Mouse (Mus musculus) hindbrain, embryonic 13.5 days (tissue): ENCODE measurements around the gene Lbr. TPM values are rescaled to one million over a fixed set of nuclear protein-coding genes. Genes with fewer than 3 reads are reported as not detected.

Source experiments
- ATAC-seq: fragments of 200-750 bp; cut with Nextera tagmentation; 2 replicates; pipeline ENCODE4 v1.8.0; 2017; ENCODE audit warnings: moderate TSS enrichment; ENCODE audit not compliant: low FRiP score
- H3K27ac ChIP-seq: fragments of 300-500 bp; sonication (generic); 2 replicates; pipeline ENCODE4 v1.5.1; 2015; ENCODE audit warnings: inconsistent platforms, mild to moderate bottlenecking, moderate library complexity
- H3K27me3 ChIP-seq: fragments of 300-500 bp; sonication (generic); 2 replicates; pipeline ENCODE4 v1.6.1; 2015; ENCODE audit warnings: mild to moderate bottlenecking, inconsistent platforms
- H3K36me3 ChIP-seq: fragments of 300-500 bp; sonication (generic); 2 replicates; pipeline ENCODE4 v1.6.1; 2015; ENCODE audit warnings: mild to moderate bottlenecking, inconsistent platforms
- H3K4me1 ChIP-seq: fragments of 300-500 bp; sonication (generic); replicated peaks from 2 replicates; pipeline ENCODE4 v1.6.1; 2015; ENCODE audit warnings: inconsistent platforms
- H3K4me2 ChIP-seq: fragments of 300-500 bp; sonication (generic); 2 replicates; pipeline ENCODE4 v1.6.1; 2015; ENCODE audit warnings: inconsistent platforms, mild to moderate bottlenecking, moderate library complexity
- H3K4me3 ChIP-seq: fragments of 300-500 bp; sonication (generic); 2 replicates; pipeline ENCODE4 v1.5.1; 2015; ENCODE audit warnings: mild to moderate bottlenecking, inconsistent platforms
- H3K9ac ChIP-seq: fragments of 300-500 bp; sonication (generic); 2 replicates; pipeline ENCODE4 v1.6.1; 2015; ENCODE audit warnings: mild to moderate bottlenecking, inconsistent platforms
- H3K9me3 ChIP-seq: fragments of 300-500 bp; sonication (generic); 2 replicates; pipeline ENCODE4 v1.6.1; 2016; ENCODE audit warnings: inconsistent platforms
- WGBS: fragments of 180-500 bp; shearing (Covaris S2); methylation state at CpG from one replicate; pipeline ENCODE4 v1.1.7; 2015; 5-methylcytosine and 5-hydroxymethylcytosine counted together
- polyA plus RNA-seq: library from polyadenylated mRNA; unstranded; fragments of >200 nt; fragmentation: Nextera tagmentation; extraction: Ambion mirVana; gene quantifications from 2 replicates; pipeline ENCODE4 v1.2.1, GENCODE M21; 2015

Lbr gene
- polyA plus RNA-seq, 1 experiment from 2014 or later, result 37.2 TPM

- ATAC-seq, result no peak
- H3K4me2 ChIP-seq, result no peak overlapping the region
- 84% methylated on average over 11 of the region's 11 CpGs for WGBS
These were observed 22.4 kb upstream of the Lbr start for GRCm38 (mm10) chr1:181864971-181865862.

GRCm38 (mm10) chr1:181863431-181863830 is 20.6 kb upstream of the Lbr start:
- Histone ChIP-seq H3K9me3 (no peaks in the 10 kb centered on the region), H3K27me3 (0 out of 2 replicates have a peak, but pooled peaks cover 3% of the 10 kb centered on the region), H3K36me3 (no peaks in the 10 kb centered on the region), H3K4me3 (no peak overlapping the region), H3K9ac (no peak overlapping the region), H3K27ac (no peak overlapping the region), H3K4me1 (peaks cover 7% of the 10 kb centered on the region), H3K4me2 (no peak overlapping the region)
- ATAC-seq, result no peak
- WGBS, result 45% methylated on average over 8 of the region's 8 CpGs

More at GRCm38 (mm10) chr1:181864971-181865862, 22.4 kb upstream of the Lbr start:
- H3K36me3 ChIP-seq, result no peaks in the 10 kb centered on the region
- H3K9me3 ChIP-seq, result no peaks in the 10 kb centered on the region
- no peak overlapping the region for H3K27ac ChIP-seq
- 0 out of 2 replicates have a peak, but pooled peaks cover 3% of the 10 kb centered on the region for H3K27me3 ChIP-seq
- no peak overlapping the region for H3K4me3 ChIP-seq
- H3K9ac ChIP-seq, result no peak overlapping the region
- H3K4me1 ChIP-seq, result peaks cover 7% of the 10 kb centered on the region

GRCm38 (mm10) chr1:181862676-181863374 is 20.0 kb upstream of the Lbr start:
- H3K9ac ChIP-seq, result no peak overlapping the region
- no peak for ATAC-seq
- no peaks in the 10 kb centered on the region for H3K36me3 ChIP-seq
- no peak overlapping the region for H3K4me2 ChIP-seq
- H3K4me3 ChIP-seq, result no peak overlapping the region
- peaks cover 7% of the 10 kb centered on the region for H3K4me1 ChIP-seq
- H3K27me3 ChIP-seq, result 0 out of 2 replicates have a peak, but pooled peaks cover 3% of the 10 kb centered on the region
- 47% methylated on average over 16 of the region's 16 CpGs for WGBS
- no peaks in the 10 kb centered on the region for H3K9me3 ChIP-seq
- H3K27ac ChIP-seq, result no peak overlapping the region

- 0 out of 2 replicates have a peak, but pooled peaks cover 3% of the 10 kb centered on the region for H3K27me3 ChIP-seq
- no peak overlapping the region for H3K4me3 ChIP-seq
- no peak for ATAC-seq
- 76% methylated on average over 2 of the region's 2 CpGs for WGBS
- H3K9me3 ChIP-seq, result no peaks in the 10 kb centered on the region
- H3K4me1 ChIP-seq, result peaks cover 7% of the 10 kb centered on the region
- no peaks in the 10 kb centered on the region for H3K36me3 ChIP-seq
- no peak overlapping the region for H3K27ac ChIP-seq
- no peak overlapping the region for H3K4me2 ChIP-seq
- H3K9ac ChIP-seq, result no peak overlapping the region
These were observed 18.5 kb upstream of the Lbr start for GRCm38 (mm10) chr1:181861181-181861902.

GRCm38 (mm10) chr1:181860659-181861058 is 17.8 kb upstream of the Lbr start:
- no peaks in the 10 kb centered on the region for H3K9me3 ChIP-seq
- H3K27ac ChIP-seq, result no peak overlapping the region
- peaks cover 7% of the 10 kb centered on the region for H3K4me1 ChIP-seq
- WGBS, result 40% methylated on average over 5 of the region's 5 CpGs
- H3K4me3 ChIP-seq, result no peak overlapping the region
- H3K36me3 ChIP-seq, result no peaks in the 10 kb centered on the region
- no peak for ATAC-seq
- H3K9ac ChIP-seq, result no peak overlapping the region
- H3K27me3 ChIP-seq, result 0 out of 2 replicates have a peak, but pooled peaks cover 3% of the 10 kb centered on the region
- no peak overlapping the region for H3K4me2 ChIP-seq

- H3K27me3 ChIP-seq, result 0 out of 2 replicates have a peak, but pooled peaks cover 3% of the 10 kb centered on the region
- no peaks in the 10 kb centered on the region for H3K36me3 ChIP-seq
- no peak overlapping the region for H3K27ac ChIP-seq
- H3K4me3 ChIP-seq, result no peak overlapping the region
- WGBS, result 94% methylated on average over 2 of the region's 2 CpGs
- no peaks in the 10 kb centered on the region for H3K9me3 ChIP-seq
- H3K9ac ChIP-seq, result no peak overlapping the region
- ATAC-seq, result no peak
- H3K4me1 ChIP-seq, result peaks cover 9% of the 10 kb centered on the region
- no peak overlapping the region for H3K4me2 ChIP-seq
These were observed 13.5 kb upstream of the Lbr start for GRCm38 (mm10) chr1:181856329-181856728.

GRCm38 (mm10) chr1:181854829-181855228 is 12.0 kb upstream of the Lbr start:
- Histone ChIP-seq H3K9ac (no peak overlapping the region), H3K4me3 (no peak overlapping the region), H3K4me2 (no peak overlapping the region), H3K4me1 (peaks cover 9% of the 10 kb centered on the region), H3K27me3 (0 out of 2 replicates have a peak, but pooled peaks cover 3% of the 10 kb centered on the region), H3K36me3 (no peaks in the 10 kb centered on the region), H3K9me3 (no peaks in the 10 kb centered on the region), H3K27ac (no peak overlapping the region)
- 98% methylated on average over 2 of the region's 2 CpGs for WGBS
- ATAC-seq, result no peak

GRCm38 (mm10) chr1:181853081-181853736 is 10.4 kb upstream of the Lbr start:
- Histone ChIP-seq H3K4me1 (peaks cover 9% of the 10 kb centered on the region), H3K4me2 (peak overlapping the region; percentile 39), H3K9me3 (no peaks in the 10 kb centered on the region), H3K9ac (peak overlapping the region; percentile 24; the same call in 1 of the 2 replicates), H3K27ac (no peak overlapping the region), H3K4me3 (no peak overlapping the region), H3K36me3 (no peaks in the 10 kb centered on the region), H3K27me3 (0 out of 2 replicates have a peak, but pooled peaks cover 3% of the 10 kb centered on the region)
- WGBS, result 14% methylated on average over 21 of the region's 21 CpGs
- no peak for ATAC-seq

- Histone ChIP-seq H3K4me3 (no peak overlapping the region), H3K9me3 (no peaks in the 10 kb centered on the region), H3K27ac (no peak overlapping the region), H3K36me3 (no peaks in the 10 kb centered on the region), H3K4me2 (no peak overlapping the region), H3K27me3 (0 out of 2 replicates have a peak, but pooled peaks cover 3% of the 10 kb centered on the region), H3K9ac (no peak overlapping the region), H3K4me1 (peaks cover 9% of the 10 kb centered on the region)
- ATAC-seq, result no peak
- 54% methylated on average over 13 of the region's 13 CpGs for WGBS
These were observed 9.6 kb upstream of the Lbr start for GRCm38 (mm10) chr1:181852466-181852865.

GRCm38 (mm10) chr1:181851521-181852310 is 8.9 kb upstream of the Lbr start:
- H3K27me3 ChIP-seq, result 0 out of 2 replicates have a peak, but pooled peaks cover 3% of the 10 kb centered on the region
- H3K4me3 ChIP-seq, result no peak overlapping the region
- ATAC-seq, result no peak
- 92% methylated on average over 12 of the region's 12 CpGs for WGBS
- no peak overlapping the region for H3K27ac ChIP-seq
- peaks cover 9% of the 10 kb centered on the region for H3K4me1 ChIP-seq
- H3K36me3 ChIP-seq, result no peaks in the 10 kb centered on the region
- H3K4me2 ChIP-seq, result no peak overlapping the region
- no peak overlapping the region for H3K9ac ChIP-seq
- H3K9me3 ChIP-seq, result no peaks in the 10 kb centered on the region

GRCm38 (mm10) chr1:181850441-181850840 is 7.6 kb upstream of the Lbr start:
- H3K27ac ChIP-seq, result no peak overlapping the region
- H3K4me1 ChIP-seq, result peaks cover 9% of the 10 kb centered on the region
- H3K4me3 ChIP-seq, result no peak overlapping the region
- H3K9me3 ChIP-seq, result no peaks in the 10 kb centered on the region
- 0 out of 2 replicates have a peak, but pooled peaks cover 3% of the 10 kb centered on the region for H3K27me3 ChIP-seq
- H3K9ac ChIP-seq, result no peak overlapping the region
- ATAC-seq, result no peak
- WGBS, result 57% methylated on average over 4 of the region's 4 CpGs
- H3K4me2 ChIP-seq, result no peak overlapping the region
- H3K36me3 ChIP-seq, result no peaks in the 10 kb centered on the region
